Mouse (Mus musculus) monocyte, adult 5-6 weeks (primary cell): ENCODE data around the gene Gm16223. TPM values are rescaled to one million over a fixed set of nuclear protein-coding genes. Genes with fewer than 3 reads are reported as not detected.

Source experiments
- ATAC-seq: fragments of 153-309, 156-312 bp; replicated peaks from 2 replicates; pipeline ENCODE4 v1.8.0; 2017; ENCODE audit warnings: mild to moderate bottlenecking; ENCODE audit not compliant: low TSS enrichment, insufficient number of reproducible peaks, severe bottlenecking, poor library complexity, low FRiP score
- total RNA-seq: library from RNA; stranded (forward); fragments of 200-1000, 200-491, 200-594 nt; gene quantifications from 3 replicates; pipeline ENCODE4 v1.2.3, GENCODE M21; 2017

Gm16223 gene
- not detected in 3 replicates for total RNA-seq

DNA sequence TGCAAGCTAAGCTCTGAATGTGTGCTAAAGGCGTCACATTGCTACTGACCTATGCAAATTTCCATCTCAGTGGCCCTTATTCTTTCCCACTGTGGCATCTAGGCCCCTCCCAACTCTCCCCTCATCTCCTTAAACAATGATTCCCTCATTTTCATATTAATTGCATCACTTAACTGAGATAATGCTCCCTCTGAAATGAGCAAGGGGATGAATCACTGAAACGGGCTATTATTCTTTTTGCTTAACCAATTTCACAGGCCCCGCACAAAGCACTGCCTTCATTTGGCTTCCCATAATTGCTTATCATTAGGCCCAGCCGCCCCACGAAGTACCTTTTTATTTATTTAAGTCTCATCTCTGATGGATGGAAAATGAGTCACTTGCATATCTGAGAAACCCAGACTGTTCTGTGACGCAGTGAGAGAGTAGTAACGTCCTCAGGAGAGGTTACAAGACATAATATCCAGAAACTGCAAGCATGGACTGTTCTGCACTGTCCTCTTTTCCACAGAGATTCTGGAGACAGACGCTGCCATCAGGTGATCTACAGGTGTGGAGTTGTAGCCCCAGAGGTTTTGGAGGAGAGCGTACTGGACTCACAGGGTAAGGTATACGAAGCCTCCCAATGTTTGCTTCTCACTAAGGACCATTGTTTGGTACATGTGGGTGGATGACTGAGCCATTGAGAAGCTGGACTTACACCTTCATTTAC lies at the start of gene Gm16223:
TSS of gene Gm16223 (plus strand) at position 485 of the 712 bp plus-strand sequence.
- ATAC-seq: no peak

DNA sequence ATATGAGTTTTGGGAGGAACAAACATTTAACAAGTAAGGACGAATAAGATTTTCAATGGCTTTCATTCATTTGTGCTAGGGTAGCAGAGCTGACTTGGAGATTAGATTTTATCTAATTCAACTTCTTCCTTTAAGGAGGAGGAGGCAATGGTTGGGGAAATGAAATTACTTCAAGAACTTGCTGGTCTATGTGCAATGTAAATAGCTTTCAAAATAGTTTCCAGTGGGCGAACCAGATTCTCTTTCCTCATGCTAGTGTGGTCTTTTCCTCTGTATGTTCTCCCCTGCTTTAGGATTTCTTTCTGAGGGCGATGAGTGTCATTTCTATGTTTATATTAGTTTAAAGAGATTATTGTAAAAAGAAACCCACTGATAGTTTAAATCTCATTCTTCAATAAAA lies 45.7 kb upstream of the Gm16223 start:
- ATAC-seq: no peak

DNA sequence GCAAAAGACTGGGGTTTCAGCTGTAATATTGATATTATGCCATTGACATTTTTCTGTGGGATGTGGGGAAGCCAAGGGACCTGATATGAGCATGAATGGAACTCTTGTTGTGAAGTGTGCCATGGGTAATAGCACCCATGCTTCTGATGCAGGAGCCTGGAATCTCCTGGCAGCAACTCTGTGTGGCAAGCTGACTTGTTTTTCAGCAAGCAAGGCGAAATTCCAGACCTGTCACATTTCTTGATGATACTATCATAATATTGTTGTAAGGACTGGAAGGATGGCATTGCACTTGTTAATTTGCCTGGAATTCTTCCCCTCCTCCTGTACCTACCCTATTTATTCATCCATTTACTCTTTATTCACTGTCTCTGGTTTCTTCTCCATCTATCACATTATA lies 44.2 kb upstream of the Gm16223 start:
- no peak for ATAC-seq

DNA sequence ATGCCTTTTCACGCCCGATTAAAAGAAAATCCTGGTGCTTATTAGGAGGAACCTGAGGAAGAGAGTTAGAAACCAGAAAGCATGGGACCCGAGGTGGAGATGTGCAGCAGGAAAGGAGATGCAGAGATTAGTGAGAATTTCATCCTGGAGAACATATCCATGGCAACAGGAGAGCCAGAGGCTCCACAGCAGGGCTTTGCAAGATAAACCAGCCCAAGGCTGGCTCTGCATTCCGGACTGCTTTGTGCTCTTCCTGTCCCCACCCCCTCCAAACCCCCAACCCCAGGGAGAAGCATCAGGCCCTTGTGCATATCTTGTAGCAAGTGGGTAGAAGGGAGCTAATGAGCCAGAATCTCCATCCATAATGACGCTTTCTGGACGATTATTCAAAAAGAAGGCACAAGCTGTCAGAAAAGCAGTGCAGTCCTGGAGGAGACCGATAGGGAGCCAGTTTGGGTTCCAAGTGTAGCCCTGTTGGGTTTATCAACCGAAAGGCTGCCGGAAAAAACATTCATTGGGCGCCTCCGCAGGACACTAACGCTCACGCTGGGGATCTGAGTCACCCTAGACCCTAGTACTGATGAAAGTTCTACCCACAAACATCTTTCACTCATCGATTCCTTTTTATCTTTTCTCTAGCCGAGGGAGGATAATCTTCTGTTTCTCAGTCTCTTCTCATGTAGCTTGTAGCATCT lies 31.2 kb upstream of the Gm16223 start:
- no peak for ATAC-seq

DNA sequence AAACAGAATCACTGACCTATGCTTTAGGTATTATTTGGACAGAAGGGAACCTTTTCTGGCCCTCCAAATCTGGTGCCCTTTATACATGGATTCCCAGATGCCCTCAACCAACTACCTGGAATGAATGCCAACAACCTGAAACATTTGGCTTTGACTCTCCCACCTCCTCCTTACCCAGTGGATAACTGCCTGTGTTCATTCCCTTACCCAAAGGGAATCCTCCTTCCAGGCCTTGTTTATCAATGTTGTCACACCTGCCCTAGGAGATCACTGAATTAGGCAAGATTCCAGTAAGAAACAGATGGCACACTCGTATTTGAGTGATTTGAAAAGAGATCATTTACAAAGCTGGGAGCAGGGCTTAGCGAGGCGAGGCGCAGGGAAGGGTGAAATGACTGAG lies 13.1 kb upstream of the Gm16223 start:
- ATAC-seq: no peak

DNA sequence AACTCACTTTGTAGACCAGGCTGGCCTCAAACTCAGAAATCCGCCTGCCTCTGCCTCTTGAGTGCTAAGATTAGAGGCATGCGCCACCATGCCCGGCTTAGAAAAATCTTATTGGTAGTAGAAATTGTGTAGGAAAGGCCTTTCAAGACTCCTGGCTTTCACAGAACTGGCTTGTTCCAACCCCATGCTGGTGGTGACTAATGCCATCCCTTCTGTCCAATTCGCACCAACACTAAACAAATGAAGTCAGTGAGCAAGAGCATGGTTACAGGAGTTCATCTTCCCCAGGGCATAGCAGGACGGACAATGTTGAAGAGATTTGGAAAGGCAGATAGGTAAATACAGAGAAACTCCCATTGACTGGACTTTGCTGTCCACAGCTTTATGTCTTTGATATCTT lies 12.6 kb upstream of the Gm16223 start:
- ATAC-seq: no peak

DNA sequence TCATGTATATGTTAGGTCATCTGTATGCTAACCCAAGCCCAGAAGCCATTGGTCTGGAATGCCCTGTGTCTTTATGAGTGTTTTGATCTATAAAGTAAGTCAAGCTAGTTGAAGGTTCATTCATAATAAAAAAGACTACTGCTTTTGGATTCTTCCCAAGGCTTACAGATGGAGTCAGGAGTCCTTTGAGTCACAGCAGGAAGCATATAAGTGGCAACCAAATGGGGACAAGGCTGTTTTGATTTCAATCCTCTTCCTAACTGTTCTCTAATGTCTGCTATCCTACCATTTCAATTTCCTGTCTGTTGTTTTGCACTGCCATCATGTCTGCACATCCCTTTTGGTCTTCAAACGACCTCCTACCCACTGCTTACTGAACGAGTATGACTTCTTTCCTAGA lies 2.7 kb upstream of the Gm16223 start:
- no peak for ATAC-seq

DNA sequence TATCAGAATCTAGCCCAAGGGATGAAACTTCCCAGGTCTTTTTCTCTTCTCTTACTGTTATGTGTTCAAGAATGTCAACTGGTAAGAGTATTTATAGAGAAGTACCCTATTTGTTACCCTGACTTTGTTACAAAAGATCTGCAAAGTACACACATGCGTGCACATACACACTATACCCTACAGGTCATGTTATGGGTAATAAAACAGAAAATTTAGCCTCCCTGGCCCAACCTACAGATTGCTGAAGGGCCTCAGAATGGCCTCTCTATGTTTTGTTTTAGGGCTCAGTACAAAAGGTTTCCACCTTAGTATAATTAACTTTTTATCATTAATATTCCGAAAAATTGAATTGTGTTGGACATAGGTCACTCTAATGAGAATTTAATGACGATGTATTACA lies 685 bp upstream of the Gm16223 start:
- no peak for ATAC-seq

DNA sequence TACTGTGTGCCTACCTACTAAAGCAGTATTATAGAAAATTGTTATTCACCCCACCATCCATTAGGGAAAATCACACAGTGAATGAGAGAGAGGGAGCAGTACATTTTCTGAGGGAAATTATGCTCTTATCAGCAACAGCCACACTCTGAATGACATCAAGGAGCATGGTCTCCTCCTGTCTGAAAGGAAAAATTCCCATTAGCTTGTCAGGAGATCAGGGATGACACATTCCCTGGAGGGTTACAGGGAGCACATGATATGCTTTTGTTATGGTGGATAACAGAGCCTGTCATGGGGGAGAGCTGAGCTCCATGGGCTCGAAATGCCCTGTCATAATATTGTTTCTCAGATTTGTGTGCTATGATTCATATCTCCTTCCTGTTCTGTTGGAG lies 424 bp downstream of the Gm16223 start:
- ATAC-seq: no peak

DNA sequence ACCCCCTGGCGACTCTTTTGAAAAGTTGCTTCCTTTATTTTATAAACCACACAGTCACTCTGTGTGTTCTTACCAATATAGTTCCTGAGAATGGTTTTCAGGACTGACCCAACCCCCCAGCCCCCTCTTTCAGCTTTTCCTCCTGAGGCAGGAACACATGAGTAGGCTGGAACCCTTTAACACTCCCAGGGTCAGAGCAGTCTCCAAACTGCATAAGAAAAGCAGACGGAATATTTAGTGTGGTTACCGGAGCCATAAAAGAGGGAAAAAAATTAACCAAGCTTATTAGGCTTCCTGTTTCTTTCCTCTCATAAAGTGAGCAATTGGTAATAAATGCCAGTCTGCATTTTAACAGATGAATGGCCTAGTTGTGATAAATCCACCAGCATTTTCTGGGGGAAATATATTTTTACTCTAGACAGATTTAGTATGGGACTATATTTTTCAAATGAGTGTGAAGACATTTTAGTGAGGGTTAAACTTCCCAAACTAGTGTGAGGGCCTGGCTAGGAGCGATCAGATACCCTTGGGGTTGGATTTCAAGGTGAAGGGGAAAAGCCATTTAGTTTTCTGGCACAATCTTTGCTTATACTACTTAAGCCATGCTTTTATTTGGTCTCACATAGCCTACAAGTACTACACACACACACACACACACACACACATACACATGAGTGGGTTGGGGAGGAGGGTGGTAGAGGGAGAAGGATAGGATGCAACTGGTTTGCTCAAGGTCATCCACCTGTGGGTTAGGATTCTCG lies 49.0 kb downstream of the Gm16223 start:
- ATAC-seq: no peak

DNA sequence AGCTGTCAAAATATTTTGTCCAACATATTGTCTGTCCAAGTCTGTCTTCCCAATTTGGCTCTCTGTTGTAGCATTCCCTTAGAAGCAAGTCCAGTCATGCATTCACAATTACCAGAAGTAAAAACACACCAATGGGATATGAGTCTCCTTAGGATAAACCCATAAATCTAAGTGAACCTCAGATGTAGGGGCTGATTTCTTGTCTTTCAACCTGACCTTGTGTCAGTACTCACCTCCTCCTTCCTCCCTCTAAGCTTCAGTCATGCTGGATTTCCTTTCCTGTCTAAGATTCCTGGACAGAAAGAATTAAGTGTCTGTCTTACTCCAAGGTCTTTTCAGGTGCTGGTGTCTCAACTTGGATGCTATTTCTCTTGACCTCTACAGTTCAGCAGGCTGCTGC lies 57.8 kb downstream of the Gm16223 start:
- no peak for ATAC-seq

DNA sequence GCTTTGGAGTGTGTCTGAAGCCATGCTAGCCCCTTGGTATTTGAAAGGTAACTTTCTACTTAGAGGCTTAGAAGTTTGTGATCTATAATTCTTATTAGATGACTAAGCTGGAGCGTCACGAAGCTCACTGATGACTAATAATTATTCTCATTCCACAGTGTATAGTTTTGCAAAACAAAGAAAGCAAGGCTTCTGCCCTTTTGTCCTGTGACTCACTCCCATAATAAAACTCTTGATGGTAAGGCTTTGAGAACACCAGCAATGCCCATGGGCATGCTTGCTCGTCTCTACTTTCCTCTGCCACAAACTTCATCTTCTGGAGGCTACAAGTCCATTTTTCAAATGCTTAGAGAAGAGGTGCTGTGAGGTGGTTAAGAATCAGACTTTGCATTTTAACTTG lies 87.9 kb downstream of the Gm16223 start:
- ATAC-seq: no peak

DNA sequence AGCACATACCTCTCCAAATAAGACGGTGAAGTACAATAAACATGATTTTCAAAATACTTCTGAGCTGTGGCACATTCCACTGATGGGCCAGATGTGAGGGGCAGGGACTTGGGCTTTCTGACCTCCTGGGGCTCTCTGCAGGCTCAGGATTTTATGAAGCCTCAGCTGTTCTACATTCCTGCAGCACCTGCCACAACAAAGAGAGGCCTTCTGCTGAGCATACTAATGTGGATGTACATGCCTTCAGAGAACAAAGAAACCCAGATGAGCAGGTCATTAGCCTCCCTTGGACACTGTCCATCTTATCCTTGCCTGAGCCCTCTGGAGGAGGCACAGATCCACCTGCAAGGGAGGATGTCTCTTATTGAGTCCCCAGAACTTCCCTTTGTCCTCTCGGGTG lies 97.0 kb downstream of the Gm16223 start:
- ATAC-seq: no peak

DNA sequence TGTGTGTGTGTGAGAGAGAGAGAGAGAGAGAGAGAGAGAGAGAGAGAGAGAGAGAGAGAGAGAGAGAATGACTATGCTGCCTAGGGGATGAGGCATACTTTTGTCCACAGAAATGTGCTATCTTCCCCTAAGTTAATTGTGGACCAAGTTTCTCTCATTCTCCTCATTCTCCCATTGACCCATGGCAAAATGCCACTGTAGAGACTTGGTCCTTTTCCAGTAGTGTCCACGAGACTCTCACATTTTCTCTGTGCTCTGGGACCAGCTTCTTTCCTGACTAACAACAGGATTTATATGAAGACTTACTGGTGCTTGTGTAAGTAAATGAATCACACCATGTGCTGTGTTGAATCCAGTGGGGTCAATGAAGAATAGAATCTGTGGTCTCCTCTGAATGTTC lies 98.6 kb downstream of the Gm16223 start:
- no peak for ATAC-seq

DNA sequence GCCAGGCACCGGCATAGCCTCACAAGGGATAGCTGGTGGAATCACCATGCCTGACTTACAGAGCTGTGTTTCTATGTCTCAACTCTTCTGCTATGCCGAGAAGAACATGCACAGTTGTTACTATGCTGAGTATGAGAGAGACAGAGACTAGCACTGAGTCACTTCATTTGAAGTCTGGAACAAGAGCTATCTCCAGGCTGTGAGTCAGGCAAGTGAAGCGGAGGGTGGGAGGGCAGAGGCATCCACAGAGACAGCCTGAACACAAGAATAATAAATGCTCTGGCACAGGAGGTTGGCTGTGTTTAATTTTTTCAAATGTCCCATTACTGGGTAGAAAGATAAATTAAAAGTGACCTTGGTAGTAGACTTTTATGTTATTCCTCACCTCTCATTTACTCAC lies 100.3 kb downstream of the Gm16223 start:
- no peak for ATAC-seq

DNA sequence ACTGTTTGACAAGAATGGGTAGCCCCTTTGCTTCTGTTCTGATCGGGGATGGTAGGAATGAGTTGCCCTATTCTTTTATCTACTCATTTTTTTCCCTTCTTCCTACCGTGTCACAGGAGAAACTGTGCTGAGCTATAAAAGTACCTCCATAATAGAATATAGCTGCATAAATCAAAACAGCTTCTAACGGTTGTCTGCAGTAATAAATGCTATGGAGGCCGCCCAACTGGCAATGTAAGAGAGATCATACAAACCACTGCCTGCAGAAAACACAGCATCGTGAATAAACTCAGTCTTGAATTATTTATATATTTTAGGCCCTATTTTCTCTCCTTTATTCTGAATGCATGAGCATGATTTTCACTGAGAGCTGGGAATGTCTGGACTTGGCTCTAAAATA lies 101.0 kb downstream of the Gm16223 start:
- no peak for ATAC-seq

DNA sequence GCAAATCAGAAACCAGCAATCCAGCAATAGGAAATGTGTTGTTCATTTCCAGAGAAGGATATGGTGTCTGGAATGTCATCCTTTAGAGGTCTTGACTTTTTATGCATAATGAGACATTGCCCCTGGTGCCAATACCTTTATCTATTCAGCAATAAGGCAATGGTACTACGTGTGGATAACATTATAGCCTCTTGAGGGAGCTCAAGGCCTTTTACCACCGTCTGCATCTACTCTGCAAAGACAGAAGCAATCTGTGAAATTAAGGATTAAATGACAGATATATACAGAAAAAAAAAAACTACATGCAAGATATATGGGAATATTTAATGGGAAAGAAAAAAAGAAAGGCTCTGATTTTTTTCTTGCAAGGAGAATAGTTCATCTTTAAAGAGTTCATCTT lies 106.3 kb downstream of the Gm16223 start:
- no peak for ATAC-seq

DNA sequence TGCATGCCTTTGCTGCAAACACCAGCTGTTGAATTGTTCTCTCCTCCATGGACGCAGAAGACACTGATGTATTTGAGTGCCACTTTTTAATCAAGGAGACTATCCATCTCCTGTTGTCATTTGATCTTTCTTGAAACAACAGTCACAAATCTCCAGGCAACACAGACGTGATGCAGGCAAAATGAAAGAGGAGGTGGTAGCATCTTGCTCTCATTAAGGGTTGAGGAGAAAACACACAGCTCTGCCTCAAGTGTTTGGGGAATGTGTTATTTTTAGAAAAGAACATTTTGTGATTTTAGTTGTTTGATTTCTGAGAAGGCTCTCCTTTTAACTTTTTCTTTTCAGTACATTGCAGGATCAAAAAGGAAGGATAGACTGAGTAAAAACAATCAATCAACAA lies 107.7 kb downstream of the Gm16223 start:
- no peak for ATAC-seq

DNA sequence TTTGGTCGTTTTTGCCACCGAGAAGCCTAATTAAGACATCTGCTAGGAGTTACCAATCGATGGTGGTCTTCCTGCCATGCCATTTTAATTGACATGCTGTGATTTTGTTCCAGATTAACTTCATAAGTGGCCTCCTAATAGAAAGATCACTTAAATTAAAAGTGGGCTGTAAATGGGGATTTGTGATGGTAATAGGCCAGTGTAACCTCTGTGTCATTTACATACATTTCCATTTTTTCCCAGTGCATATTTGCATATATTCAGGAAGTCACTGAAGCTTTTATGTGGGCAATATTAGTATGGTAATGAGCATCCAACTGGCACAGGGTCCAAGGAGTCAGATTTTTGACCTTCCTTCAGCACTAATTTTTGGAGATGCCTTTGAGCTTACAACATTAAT lies 130.7 kb downstream of the Gm16223 start:
- ATAC-seq: no peak
